Mouse (Mus musculus): ENCODE results near the gene 0610009B22Rik. TPM values are rescaled to one million over a fixed set of nuclear protein-coding genes. Genes with fewer than 3 reads are reported as not detected.

The 0610009B22Rik gene
- polyA plus RNA-seq, 1 experiment from 2014 or later = 101 TPM

Other genes with a start within 250 kb of the 0610009B22Rik start
- 9.7 and 11.4 TPM in 2 replicates for gene Phykpl, start 104.1 kb downstream of the 0610009B22Rik start, polyA plus RNA-seq (2015; fragmentation: Nextera tagmentation; extraction: Ambion mirVana)
- 322 and 330 TPM in 2 replicates for gene Hnrnpab, start 82.0 kb downstream of the 0610009B22Rik start, polyA plus RNA-seq (2015; fragmentation: Nextera tagmentation; extraction: Ambion mirVana)
- 105 TPM in 2 replicates for gene Nhp2, start 69.1 kb downstream of the 0610009B22Rik start, polyA plus RNA-seq (2015; fragmentation: Nextera tagmentation; extraction: Ambion mirVana)
- gene Rmnd5b, start 53.0 kb downstream of the 0610009B22Rik start, polyA plus RNA-seq (2015; fragmentation: Nextera tagmentation; extraction: Ambion mirVana) = 74.2 and 79.6 TPM in 2 replicates
- 25.8 and 29.8 TPM in 2 replicates for gene N4bp3, start 38.0 kb downstream of the 0610009B22Rik start, polyA plus RNA-seq (2015; fragmentation: Nextera tagmentation; extraction: Ambion mirVana)
- gene D930048N14Rik, start 37.9 kb downstream of the 0610009B22Rik start, polyA plus RNA-seq (2015; fragmentation: Nextera tagmentation; extraction: Ambion mirVana) = 1.2 and 1.4 TPM in 2 replicates
- 14.2 and 15.9 TPM in 2 replicates for gene Sec24a, start 74.8 kb upstream of the 0610009B22Rik start, polyA plus RNA-seq (2015; fragmentation: Nextera tagmentation; extraction: Ambion mirVana)
- gene Sar1b, start 74.8 kb upstream of the 0610009B22Rik start, polyA plus RNA-seq (2015; fragmentation: Nextera tagmentation; extraction: Ambion mirVana) = 196 and 197 TPM in 2 replicates
- 0.69 and 0.71 TPM in 2 replicates for gene Jade2, start 168.8 kb upstream of the 0610009B22Rik start, polyA plus RNA-seq (2015; fragmentation: Nextera tagmentation; extraction: Ambion mirVana)